Mouse (Mus musculus): Measurements from ENCODE around the gene Polr2a. TPM values are rescaled to one million over a fixed set of nuclear protein-coding genes. Genes with fewer than 3 reads are reported as not detected.

The Polr2a gene
- total and polyA plus RNA-seq, 3 experiments: 16.6 to 193 (median 73.9) TPM

GRCm38 (mm10) chr11:69795168-69795982 is 36.9 kb upstream of the Polr2a start, which contains the start of gene Chrnb1 (continued):
- TF ChIP-seq POLR2AphosphoS5 (IDR thresholded peaks at IDR 0.05; ENCODE audit: borderline replicate concordance, low read depth, low read length) (no peak), TBP (IDR thresholded peaks at IDR 0.05; ENCODE audit: low read depth, low read length) (peak; percentile 78), TAL1 (IDR thresholded peaks at IDR 0.05; ENCODE audit: low read length) (no peak), MXI1 (IDR thresholded peaks at IDR 0.05; ENCODE audit: low read depth, low read length) (peak; percentile 52), GATA1 (IDR thresholded peaks at IDR 0.05; ENCODE audit: low read depth, low read length) (no peak), NELFE (IDR thresholded peaks at IDR 0.05; ENCODE audit: low read depth, low read length) (peak; percentile 62; the same call in 1 of the 2 replicates), JUND (IDR thresholded peaks at IDR 0.05; ENCODE audit: low read depth, low read length) (no peak), CTCF (IDR thresholded peaks at IDR 0.05 in 2 of 3, conservative IDR thresholded peaks at IDR 0.05 in 1 of 3; ENCODE audit: control insufficient read depth in 1 of 3, insufficient read depth in 1 of 3, low read depth in 2 of 3, low read length in 3 of 3, poor library complexity in 1 of 3, severe bottlenecking in 1 of 3) (0 out of 6 replicates have a peak, but pooled peaks of 1 of the 3 experiments have one; percentile 10), KAT2A (conservative IDR thresholded peaks at IDR 0.05; ENCODE audit: low read depth, low read length) (no peak), SMC3 (IDR thresholded peaks at IDR 0.05; ENCODE audit: low read depth, low read length) (0 out of 2 replicates have a peak, but pooled peaks have one; percentile 3), GABPA (IDR thresholded peaks at IDR 0.05; ENCODE audit: low read depth, low read length) (no peak; the same call in 1 of the 2 replicates), MYC (IDR thresholded peaks at IDR 0.05; ENCODE audit: low read depth, low read length) (0 out of 2 replicates have a peak, but pooled peaks have one; percentile 10), SIN3A (IDR thresholded peaks at IDR 0.05; ENCODE audit: low read length) (no peak; the same call in none of the 2 replicates), HCFC1 (IDR thresholded peaks at IDR 0.05; ENCODE audit: low read depth, low read length) (peak; percentile 32; the same call in 1 of the 2 replicates), MYB (IDR thresholded peaks at IDR 0.05; ENCODE audit: low read depth, low read length) (no peak), USF2 (IDR thresholded peaks at IDR 0.05; ENCODE audit: borderline replicate concordance in 1 of 2, insufficient read depth in 1 of 2, low read depth in 1 of 2, low read length in 2 of 2) (no peak), CHD2 (IDR thresholded peaks at IDR 0.05; ENCODE audit: low read length) (no peak), ZC3H11A (IDR thresholded peaks at IDR 0.05; ENCODE audit: low read depth, low read length) (no peak), MAX (IDR thresholded peaks at IDR 0.05; ENCODE audit: low read length) (0 out of 2 replicates have a peak, but pooled peaks have one; percentile 44), USF1 (IDR thresholded peaks at IDR 0.05; ENCODE audit: low read depth, low read length) (no peak)

DNA sequence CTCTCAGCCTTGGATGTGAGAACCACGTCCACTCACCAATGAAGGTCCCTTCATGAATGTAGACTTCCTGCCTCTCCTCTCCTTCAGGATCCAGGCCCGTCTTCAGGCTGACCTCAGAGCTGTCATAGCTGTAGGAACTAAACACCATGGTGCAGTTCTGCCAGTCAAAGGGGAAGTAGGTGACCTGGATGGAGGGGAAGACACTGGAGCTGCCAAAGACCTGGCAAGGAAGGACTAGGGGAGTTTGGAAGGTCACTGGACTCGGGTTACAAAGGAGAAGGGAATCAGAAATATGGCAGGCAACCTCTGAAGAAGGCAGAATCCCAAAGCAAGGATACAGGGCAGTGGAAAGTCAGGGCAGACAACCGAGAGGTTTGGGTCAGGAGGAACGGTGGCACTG is 35.0 kb upstream of the Polr2a start:
- H3K9ac ChIP-seq (ENCODE audit: control insufficient read depth, low read depth, low read length, poor library complexity, severe bottlenecking): no peak overlapping the region
- peaks cover 2 to 3% of the 10 kb centered on the region in 2 experiments; a peak in 1 of 4 replicates for H3K4me1 ChIP-seq (ENCODE audit: control insufficient read depth in 1 of 2, insufficient read depth in 2 of 2, low read length in 2 of 2)
- DNase-seq (ENCODE audit: low read depth, low spot score): no peak
- no peaks in the 10 kb centered on the region for H3K9me3 ChIP-seq (replicated peaks; ENCODE audit: insufficient read depth, low read length)
- H3K27ac ChIP-seq (ENCODE audit: control insufficient read depth, low read depth, low read length): no peak overlapping the region
- no peaks in the 10 kb centered on the region for H3K27me3 ChIP-seq (ENCODE audit: control insufficient read depth in 1 of 2, insufficient read depth in 2 of 2, low read length in 2 of 2)
- TF ChIP-seq MYB (IDR thresholded peaks at IDR 0.05; ENCODE audit: low read depth, low read length): no peak
- TF ChIP-seq RAD21 (IDR thresholded peaks at IDR 0.05; ENCODE audit: low read depth, low read length): no peak
- TF ChIP-seq BHLHE40 (IDR thresholded peaks at IDR 0.05; ENCODE audit: borderline replicate concordance, low read depth, low read length): no peak
- TF ChIP-seq USF1 (IDR thresholded peaks at IDR 0.05; ENCODE audit: low read depth, low read length): no peak
- TF ChIP-seq ELF1 (IDR thresholded peaks at IDR 0.05; ENCODE audit: low read depth, low read length): no peak
- TF ChIP-seq NRF1 (IDR thresholded peaks at IDR 0.05; ENCODE audit: insufficient read depth, low read depth, low read length, poor library complexity, severe bottlenecking): no peak
- no peak for TF ChIP-seq JUND (IDR thresholded peaks at IDR 0.05; ENCODE audit: low read depth, low read length)
- TF ChIP-seq EP300 (IDR thresholded peaks at IDR 0.05; ENCODE audit: low read depth in 1 of 2, low read length in 2 of 2): no peak
- no peak for TF ChIP-seq MAX (IDR thresholded peaks at IDR 0.05; ENCODE audit: low read length)
- no peak for TF ChIP-seq SIN3A (IDR thresholded peaks at IDR 0.05; ENCODE audit: low read length)
- no peak for TF ChIP-seq MXI1 (IDR thresholded peaks at IDR 0.05; ENCODE audit: low read depth, low read length)
- TF ChIP-seq MYC (IDR thresholded peaks at IDR 0.05; ENCODE audit: low read depth, low read length): no peak
- no peak for TF ChIP-seq ZC3H11A (IDR thresholded peaks at IDR 0.05; ENCODE audit: low read depth, low read length)
- no peaks in the 10 kb centered on the region for H3K79me2 ChIP-seq (ENCODE audit: control insufficient read depth, insufficient read depth, low read length, poor library complexity)
- peaks cover 0 to 4% of the 10 kb centered on the region in 2 experiments; a peak in 1 of 4 replicates for H3K36me3 ChIP-seq (ENCODE audit: control insufficient read depth in 1 of 2, insufficient read depth in 2 of 2, low read length in 2 of 2)
- no peak overlapping the region for H3K4me3 ChIP-seq (ENCODE audit: control insufficient read depth in 1 of 2, insufficient read depth in 1 of 2, low read depth in 2 of 2, low read length in 2 of 2)
